Mouse (Mus musculus): ENCODE data around the gene Cacna1a.

Cacna1a gene

DNA sequence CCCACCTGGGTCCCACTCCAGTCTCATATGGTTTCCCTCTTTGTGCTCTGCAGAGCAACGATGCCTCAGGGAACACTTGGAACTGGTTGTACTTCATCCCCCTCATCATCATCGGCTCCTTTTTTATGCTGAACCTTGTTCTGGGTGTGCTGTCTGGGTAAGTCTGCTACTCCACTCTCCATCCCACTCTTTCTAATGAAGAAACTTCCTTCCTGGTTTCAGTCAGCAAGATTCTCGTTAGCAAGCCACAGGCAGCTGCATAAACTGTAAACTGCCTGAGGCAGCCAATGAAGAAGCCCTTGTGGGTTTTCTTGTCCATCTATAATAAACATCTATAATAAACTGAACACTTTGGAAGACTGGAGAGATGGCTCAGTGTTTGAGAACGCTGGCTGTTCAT, 145.1 kb downstream of the Cacna1a start:
- TF ChIP-seq GATA4 (IDR thresholded peaks at IDR 0.05; ENCODE audit: insufficient replicate concordance, low read length) = no peak

DNA sequence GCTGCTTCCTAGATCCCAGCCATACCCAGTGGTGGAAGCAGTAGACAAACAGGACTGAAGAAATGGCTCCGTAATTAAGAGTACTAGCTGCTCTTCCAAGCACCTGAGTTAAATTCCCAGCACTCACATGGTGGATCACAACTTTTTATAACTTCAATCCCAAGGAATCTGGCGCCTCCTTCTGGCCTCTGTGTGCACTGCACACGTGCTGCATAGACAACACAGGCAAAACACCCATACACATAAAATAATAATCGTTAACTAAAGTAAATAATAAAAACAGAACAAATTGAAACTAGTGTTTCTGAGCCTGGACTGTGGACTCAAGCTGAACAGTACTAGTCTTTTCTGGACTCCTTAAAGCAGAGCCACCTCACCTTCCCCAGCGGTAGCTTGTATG, 148.7 kb downstream of the Cacna1a start:
- TF ChIP-seq GATA4 (IDR thresholded peaks at IDR 0.05; ENCODE audit: insufficient replicate concordance, low read length) = no peak

DNA sequence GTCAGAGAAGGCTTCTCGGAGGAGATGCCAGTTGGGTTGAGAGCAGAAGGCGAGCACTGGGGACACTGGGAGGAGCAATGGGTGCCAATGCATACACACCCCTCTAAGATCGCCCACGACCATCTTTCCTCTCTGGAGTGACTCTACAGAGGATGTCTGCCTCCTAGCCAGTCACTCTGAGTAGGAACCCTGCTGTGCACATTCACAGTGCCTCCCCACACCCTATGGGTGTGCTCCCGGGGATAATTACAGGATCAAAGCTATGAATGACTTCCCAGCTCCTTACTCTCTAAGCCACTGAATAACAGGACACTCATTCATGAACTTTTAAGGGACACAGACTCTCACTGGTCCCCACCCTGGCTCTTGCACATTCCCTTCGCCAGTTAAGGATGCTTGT, 151.1 kb downstream of the Cacna1a start:
- TF ChIP-seq GATA4 (IDR thresholded peaks at IDR 0.05; ENCODE audit: insufficient replicate concordance, low read length) = no peak

DNA sequence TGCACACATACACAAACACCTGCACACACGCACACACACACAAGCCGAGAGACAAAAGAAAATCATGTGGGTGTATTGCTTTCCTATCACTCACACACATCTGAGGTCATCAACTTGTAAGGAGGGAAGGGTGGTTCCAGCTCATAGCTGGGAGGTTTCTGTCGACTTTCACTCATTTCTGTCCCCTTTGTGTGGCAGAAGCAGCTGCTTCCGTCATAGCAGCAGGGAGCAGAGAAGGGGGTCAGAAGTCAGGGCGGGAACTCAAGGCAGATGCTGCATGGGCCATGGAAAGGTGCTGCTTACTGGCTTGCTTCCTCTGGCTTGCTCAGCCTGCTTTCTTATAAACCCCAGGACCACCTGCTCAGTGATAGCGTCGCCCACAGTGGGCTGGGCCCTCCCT, 154.2 kb downstream of the Cacna1a start:
- TF ChIP-seq GATA4 (IDR thresholded peaks at IDR 0.05; ENCODE audit: insufficient replicate concordance, low read length) = no peak

DNA sequence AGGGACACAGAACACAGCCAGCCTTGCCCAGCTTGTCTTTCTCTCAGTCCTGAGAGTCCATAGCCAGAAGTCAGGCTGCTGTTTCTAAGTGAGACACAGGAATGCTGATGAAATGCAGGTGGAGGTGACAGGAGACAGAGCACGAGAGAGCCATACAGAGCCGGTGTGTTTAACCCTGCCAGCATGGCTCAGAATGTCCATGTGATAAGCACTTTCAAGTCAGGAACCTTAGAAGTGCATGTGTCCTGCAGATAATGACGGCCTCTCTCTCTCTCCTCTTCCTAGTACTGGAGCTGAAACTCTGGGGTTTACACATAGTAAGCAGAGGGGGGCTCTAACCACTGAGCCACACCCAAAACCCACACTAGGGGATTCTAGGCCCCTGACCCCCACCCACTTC, 157.3 kb downstream of the Cacna1a start:
- no peak for TF ChIP-seq GATA4 (IDR thresholded peaks at IDR 0.05; ENCODE audit: insufficient replicate concordance, low read length)

DNA sequence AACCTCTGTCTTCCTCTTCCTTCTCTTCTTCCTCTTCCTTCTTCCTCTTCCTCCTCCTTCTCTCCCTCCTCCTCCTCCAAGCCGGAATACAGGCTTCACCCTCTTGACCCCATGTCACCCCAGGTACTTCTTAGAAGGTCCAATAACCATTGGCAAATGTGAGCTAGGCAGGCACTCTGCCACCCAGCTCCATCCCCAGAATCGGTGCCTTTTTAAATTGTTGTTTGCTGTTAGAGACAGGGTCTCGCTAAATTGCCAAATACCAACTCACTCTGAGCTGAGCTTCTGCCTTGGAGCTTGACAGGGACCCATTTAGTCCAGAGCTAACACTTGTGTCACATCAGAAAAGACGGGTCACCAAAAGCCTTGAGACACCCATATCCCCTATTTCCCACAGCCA, 164.2 kb downstream of the Cacna1a start:
- no peak for TF ChIP-seq GATA4 (IDR thresholded peaks at IDR 0.05; ENCODE audit: insufficient replicate concordance, low read length)

DNA sequence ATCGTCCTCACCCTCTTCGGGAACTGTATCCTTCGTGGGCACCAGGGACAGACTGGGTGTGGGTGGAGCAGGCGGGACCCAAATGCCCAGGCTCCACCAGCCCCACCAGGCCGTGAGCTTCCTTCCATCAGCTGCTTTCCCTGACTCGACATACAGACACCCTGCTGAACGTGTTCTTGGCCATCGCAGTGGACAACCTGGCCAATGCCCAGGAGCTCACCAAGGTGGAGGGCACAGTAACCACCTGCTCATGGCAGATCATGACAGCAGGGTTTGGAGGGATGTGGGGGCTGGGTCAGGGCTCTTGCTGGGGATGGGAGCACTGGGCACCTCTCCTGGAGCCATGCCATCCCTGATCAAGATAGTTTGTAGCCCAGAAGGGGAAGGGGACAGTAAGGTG, 164.9 kb downstream of the Cacna1a start:
- no peak for TF ChIP-seq GATA4 (IDR thresholded peaks at IDR 0.05; ENCODE audit: insufficient replicate concordance, low read length)

DNA sequence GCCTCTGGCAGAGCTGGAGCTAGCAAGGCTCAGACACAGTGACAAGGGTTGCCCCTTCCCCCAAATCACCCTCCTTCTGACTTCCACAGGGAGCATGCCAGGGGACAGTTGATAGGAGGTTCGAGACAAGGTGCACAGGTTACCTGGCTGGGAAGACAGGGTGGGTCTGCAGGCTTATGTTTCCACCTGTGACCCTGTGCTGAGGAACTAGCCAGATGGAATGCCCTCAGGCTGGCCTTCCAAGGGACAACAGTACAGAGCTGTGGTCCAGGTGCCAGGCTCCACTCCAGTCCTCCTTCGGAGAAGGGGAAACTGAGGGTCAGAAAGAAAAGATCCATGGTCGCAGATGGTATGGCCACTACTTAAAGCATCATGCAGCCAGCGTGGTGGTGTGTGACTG, 165.4 kb downstream of the Cacna1a start:
- TF ChIP-seq GATA4 (IDR thresholded peaks at IDR 0.05; ENCODE audit: insufficient replicate concordance, low read length) = no peak

DNA sequence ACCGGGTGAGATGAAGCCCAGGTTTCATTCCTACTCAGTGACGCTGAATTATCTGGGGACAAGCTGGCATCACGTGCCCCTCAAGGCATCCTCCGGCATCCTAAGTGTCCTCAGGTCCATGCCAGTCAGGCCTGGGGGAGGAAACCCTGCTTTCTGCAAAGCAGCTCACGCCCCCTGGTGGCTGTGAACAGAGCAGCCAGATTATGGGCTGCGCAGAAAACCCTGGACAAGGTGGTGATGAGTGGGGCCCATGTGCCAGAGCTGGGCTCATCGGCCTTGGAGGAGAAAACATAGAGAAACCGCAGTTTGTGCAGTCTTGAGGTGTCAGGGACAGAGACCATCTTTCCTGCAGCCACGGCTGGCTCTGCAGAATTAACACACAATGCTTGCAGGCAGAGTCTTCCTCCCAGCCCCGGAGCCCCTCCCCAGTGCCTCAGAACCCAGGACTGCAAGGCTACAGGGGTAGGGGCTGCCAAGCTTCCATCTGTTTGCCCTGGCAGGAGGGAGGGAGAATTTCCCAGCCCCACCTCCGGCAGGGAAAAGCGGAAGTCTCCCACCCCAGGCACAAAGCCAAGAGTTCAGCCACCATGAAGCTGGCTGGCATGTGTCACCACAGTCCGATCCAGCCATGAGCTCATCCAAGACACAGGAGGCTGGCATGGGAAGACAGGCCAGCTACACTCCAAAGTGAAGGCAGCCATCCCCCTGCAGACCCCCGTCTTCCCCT, 166.2 kb downstream of the Cacna1a start:
- no peak for TF ChIP-seq GATA4 (IDR thresholded peaks at IDR 0.05; ENCODE audit: insufficient replicate concordance, low read length)

DNA sequence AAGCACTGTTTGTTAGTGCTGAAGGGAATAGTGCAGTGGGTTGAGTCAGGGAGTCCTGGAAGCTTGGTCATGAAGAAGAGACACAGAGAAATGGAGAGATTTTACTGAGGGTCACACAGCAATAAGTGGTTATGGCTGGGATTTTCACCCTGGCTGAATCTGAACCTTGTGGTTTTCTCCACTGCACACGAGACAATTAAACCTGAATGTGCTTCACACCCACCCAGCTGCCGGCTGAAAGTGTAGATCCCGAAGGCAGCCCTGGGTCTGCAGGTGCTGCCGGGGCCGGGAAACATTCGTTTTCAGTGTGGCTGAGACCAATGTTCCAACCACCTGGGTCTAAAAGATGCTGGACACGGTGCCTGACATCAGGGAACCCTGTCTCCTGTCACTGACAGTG, 167.0 kb downstream of the Cacna1a start:
- TF ChIP-seq GATA4 (IDR thresholded peaks at IDR 0.05; ENCODE audit: insufficient replicate concordance, low read length) = no peak

DNA sequence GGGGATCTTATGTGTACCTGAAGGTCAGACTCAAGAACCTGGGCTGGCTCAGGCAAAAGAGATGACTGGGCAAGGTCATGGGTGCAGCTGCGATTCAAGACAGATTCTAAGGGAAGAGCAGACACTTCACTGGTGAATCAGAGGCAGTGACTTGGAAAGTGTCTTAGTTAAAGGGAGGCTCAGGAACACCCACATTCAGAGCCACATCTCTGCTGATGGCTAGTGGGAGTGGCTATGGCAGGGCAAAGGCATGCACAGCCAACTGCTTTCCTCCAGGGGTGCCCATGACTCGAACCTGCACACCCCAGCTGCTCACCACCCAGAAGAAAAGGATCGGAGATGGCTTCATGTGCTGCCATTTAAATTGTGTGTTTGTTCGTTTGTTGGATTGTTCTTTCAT, 169.7 kb downstream of the Cacna1a start:
- TF ChIP-seq GATA4 (IDR thresholded peaks at IDR 0.05; ENCODE audit: insufficient replicate concordance, low read length) = no peak

DNA sequence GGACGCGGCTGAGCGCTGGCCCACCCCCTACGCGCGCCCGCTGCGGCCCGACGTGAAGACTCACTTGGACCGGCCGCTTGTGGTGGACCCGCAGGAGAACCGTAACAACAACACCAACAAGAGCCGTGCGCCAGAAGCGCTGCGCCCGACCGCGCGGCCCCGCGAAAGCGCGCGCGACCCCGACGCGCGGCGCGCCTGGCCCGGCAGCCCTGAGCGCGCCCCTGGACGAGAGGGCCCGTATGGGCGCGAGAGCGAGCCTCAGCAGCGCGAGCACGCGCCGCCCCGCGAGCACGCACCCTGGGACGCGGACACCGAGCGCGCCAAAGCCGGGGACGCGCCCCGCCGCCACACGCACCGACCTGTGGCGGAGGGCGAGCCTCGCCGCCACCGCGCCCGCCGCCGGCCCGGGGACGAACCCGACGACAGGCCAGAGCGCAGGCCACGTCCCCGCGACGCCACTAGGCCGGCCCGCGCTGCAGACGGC, 170.9 kb downstream of the Cacna1a start:
- TF ChIP-seq GATA4 (IDR thresholded peaks at IDR 0.05; ENCODE audit: insufficient replicate concordance, low read length) = no peak

DNA sequence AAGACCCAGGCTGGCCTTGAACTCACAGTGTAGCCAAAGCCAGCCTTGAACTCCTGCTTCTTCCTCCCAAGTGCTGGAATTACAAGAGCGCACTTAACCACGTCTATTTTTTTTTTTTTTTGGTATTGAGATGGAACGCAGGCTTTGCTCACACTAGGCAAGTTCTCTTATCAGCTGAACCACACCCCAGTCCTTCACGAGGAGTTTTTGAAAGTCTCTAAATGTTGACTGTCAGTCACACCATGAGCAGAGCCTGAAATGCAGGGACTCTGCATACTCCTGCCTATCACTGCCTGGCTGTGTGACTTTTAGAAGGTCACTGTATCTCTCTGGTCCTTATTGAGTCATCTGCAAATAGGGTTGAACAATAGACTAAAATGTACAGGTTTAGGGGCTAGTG, 173.5 kb downstream of the Cacna1a start:
- TF ChIP-seq GATA4 (IDR thresholded peaks at IDR 0.05; ENCODE audit: insufficient replicate concordance, low read length) = no peak

DNA sequence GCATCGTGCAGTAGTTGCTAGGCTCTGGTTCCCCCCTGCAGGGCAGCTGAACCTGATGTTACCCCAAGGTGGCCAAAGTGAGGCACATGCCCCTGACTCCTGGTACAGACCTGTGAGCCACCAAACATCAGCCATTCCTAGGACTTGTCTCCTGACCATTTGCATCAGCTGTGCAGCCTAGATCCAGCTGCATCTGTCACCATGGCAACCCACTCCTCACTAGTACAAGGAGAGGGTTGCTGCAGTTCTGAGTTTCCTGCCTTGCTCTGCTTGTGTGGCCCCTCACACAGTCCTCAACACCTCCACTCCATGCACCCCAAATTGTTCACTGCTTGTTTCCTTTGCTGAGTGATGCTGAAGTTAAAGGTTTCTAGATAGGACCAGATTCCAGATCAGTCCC, 175.8 kb downstream of the Cacna1a start:
- no peak for TF ChIP-seq GATA4 (IDR thresholded peaks at IDR 0.05; ENCODE audit: insufficient replicate concordance, low read length)

DNA sequence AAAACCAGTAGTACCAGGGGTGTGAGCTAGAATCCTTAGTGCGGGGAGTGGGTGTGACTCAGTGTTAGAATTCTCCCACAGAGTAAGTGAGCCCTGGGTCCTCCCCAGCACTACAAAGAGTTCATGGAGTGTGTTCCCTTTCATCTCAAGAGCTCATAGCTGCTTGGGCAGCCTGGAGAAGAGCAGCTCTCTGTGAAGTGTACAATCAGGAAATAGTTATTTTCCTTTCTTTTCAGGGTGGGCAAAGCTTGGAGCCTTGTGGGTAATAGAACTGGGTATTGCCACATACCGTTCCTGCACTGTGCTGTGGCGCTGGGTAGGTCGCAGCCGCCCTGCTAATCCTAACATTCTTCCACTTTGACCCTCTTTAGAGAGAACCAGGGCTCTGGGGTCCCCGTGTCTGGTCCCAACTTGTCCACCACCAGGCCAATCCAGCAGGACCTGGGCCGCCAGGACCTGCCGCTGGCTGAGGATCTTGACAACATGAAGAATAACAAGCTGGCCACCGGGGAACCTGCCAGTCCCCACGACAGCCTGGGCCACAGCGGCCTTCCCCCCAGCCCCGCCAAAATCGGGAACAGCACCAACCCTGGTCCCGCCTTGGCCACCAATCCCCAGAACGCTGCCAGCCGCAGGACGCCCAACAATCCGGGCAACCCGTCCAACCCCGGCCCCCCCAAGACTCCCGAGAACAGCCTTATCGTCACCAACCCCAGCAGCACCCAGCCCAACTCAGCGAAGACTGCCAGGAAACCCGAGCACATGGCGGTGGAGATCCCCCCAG, 177.5 kb downstream of the Cacna1a start:
- TF ChIP-seq GATA4 (IDR thresholded peaks at IDR 0.05; ENCODE audit: insufficient replicate concordance, low read length) = no peak

DNA sequence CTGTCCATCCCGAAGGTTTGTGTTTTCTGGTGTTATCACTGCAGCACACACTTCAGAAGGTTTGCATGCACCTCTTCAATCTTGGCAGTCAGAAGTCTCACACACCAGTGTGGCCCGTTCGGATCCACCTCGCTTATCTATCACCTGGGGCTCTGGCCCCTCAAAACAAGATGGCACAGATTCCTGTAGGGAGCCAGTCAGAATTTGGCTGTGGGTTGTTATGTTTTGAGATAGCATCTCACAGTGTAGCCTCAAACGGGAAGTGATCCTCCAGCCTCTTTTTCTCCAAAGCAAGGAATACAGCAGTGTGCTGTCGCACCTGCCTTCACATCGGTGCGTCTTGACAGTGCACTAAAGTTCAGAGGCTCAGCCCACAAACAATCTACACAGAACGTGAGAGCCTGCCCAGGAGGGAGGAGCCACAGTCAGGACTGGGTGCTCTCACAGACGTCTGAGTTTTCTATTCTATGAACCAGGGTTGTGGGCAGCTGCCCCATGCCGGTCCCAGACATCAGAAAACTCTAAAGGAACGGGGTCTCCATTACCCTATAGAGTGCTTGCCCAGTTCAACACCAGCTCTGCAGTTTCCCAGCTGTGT, 178.7 kb downstream of the Cacna1a start:
- TF ChIP-seq GATA4 (IDR thresholded peaks at IDR 0.05; ENCODE audit: insufficient replicate concordance, low read length) = no peak
